Mouse (Mus musculus) G1E (cell line): Measurements from ENCODE around the gene Vwa3b. TPM values are rescaled to one million over a fixed set of nuclear protein-coding genes. Genes with fewer than 3 reads are reported as not detected.

Source experiments
- ATAC-seq: 2 replicates; pipeline ENCODE4 v1.8.0; 2016; ENCODE audit warnings: mild to moderate bottlenecking; ENCODE audit not compliant: insufficient number of reproducible peaks, poor library complexity, low FRiP score, severe bottlenecking; ENCODE audit errors: extremely low read depth
- DNase-seq: peaks from one replicate; pipeline ENCODE4 v3.0.0; 2012; ENCODE audit warnings: low spot score
- H3K27me3 ChIP-seq: 2 replicates; pipeline ENCODE4 v1.6.1; 2012; ENCODE audit warnings: mild to moderate bottlenecking, low read length, inconsistent platforms; ENCODE audit not compliant: insufficient read depth
- H3K36me3 ChIP-seq: replicated peaks from 2 replicates; pipeline ENCODE3; 2012; ENCODE audit warnings: mild to moderate bottlenecking, inconsistent platforms
- H3K4me1 ChIP-seq: 2 replicates; pipeline ENCODE4 v1.6.1; 2012; ENCODE audit warnings: low read depth, low read length, inconsistent platforms, mixed read lengths; ENCODE audit not compliant: insufficient read depth
- H3K4me3 ChIP-seq: 2 replicates; pipeline ENCODE4 v1.5.1; 2012; ENCODE audit warnings: low read depth, mild to moderate bottlenecking, inconsistent platforms, low read length, moderate library complexity, mixed read lengths
- H3K9me3 ChIP-seq: replicated peaks from 2 replicates; pipeline ENCODE4 v1.6.1; 2012; ENCODE audit warnings: inconsistent platforms
- CTCF ChIP-seq: IDR thresholded peaks from 2 replicates; pipeline ENCODE4 v1.5.1; 2012; ENCODE audit warnings: low read depth, low read length, inconsistent platforms, mixed read lengths
- GATA1 ChIP-seq: IDR thresholded peaks from 2 replicates; pipeline ENCODE4 v1.6.1; 2012; ENCODE audit warnings: borderline replicate concordance, low read length, inconsistent platforms, mixed read lengths
- GATA2 ChIP-seq: IDR thresholded peaks from 2 replicates; pipeline ENCODE4 v1.6.1; 2012; ENCODE audit warnings: low read depth, low read length, inconsistent platforms, borderline replicate concordance
- POLR2AphosphoS5 ChIP-seq: IDR thresholded peaks from 2 replicates; pipeline ENCODE4 v1.6.1; 2012; ENCODE audit warnings: low read depth, low read length, inconsistent platforms; ENCODE audit not compliant: insufficient replicate concordance
- TAL1 ChIP-seq: conservative IDR thresholded peaks from 2 replicates; pipeline ENCODE4 v1.6.1; 2012; ENCODE audit warnings: low read depth, low read length, inconsistent platforms, mixed read lengths
- polyA plus RNA-seq: library from polyadenylated mRNA; stranded (reverse); fragments of >175 nt; gene quantifications from 2 replicates; pipeline ENCODE4 v1.2.3, GENCODE M21; 2012
- total RNA-seq, 2 experiments: library from RNA; stranded (forward) in 1 of 2; stranded (reverse) in 1 of 2; fragments of 200-1000 nt in 1 of 2; fragments of >200 nt in 1 of 2; fragmentation: Nextera tagmentation in 1 of 2; gene quantifications; 2 replicates each; pipeline ENCODE4 v1.2.3; 2014 to 2017

Vwa3b gene
- total and polyA plus RNA-seq, 3 experiments: 0.49 TPM; not detected in 2

- Histone ChIP-seq H3K9me3 (no peaks in the 10 kb centered on the region), H3K27me3 (peaks cover 28% of the 10 kb centered on the region), H3K36me3 (no peaks in the 10 kb centered on the region), H3K4me3 (no peak overlapping the region), H3K4me1 (no peaks in the 10 kb centered on the region)
- TF ChIP-seq CTCF: no peak
- ATAC-seq: no peak
- no peak for DNase-seq
Measured at GRCm38 (mm10) chr1:37085171-37085570, 58.8 kb downstream of the Vwa3b start.

- no peaks in the 10 kb centered on the region for H3K4me1 ChIP-seq
- no peaks in the 10 kb centered on the region for H3K36me3 ChIP-seq
- H3K4me3 ChIP-seq: no peak overlapping the region
- TF ChIP-seq CTCF (no peak), GATA1 (no peak), TAL1 (no peak), POLR2AphosphoS5 (no peak), GATA2 (no peak)
- DNase-seq (no peak), ATAC-seq (no peak)
- peaks cover 15% of the 10 kb centered on the region for H3K27me3 ChIP-seq
- H3K9me3 ChIP-seq: peaks cover 2% of the 10 kb centered on the region
Measured at GRCm38 (mm10) chr1:37089191-37089590, 62.8 kb downstream of the Vwa3b start.

GRCm38 (mm10) chr1:37097382-37098093 lies 71.1 kb downstream of the Vwa3b start:
- H3K4me1 ChIP-seq: no peaks in the 10 kb centered on the region
- no peak overlapping the region for H3K4me3 ChIP-seq
- H3K9me3 ChIP-seq: peaks cover 4% of the 10 kb centered on the region
- no peaks in the 10 kb centered on the region for H3K36me3 ChIP-seq
- TF ChIP-seq POLR2AphosphoS5 (no peak), CTCF (no peak), TAL1 (no peak), GATA1 (no peak), GATA2 (no peak)
- DNase-seq: no peak
- peaks cover 7% of the 10 kb centered on the region; the same call in 1 of the 2 replicates for H3K27me3 ChIP-seq
- ATAC-seq: no peak

- TF ChIP-seq TAL1: no peak
- TF ChIP-seq GATA1: no peak
- no peak for TF ChIP-seq POLR2AphosphoS5
- TF ChIP-seq GATA2: no peak
- TF ChIP-seq CTCF: no peak
- DNase-seq: no peak
- Histone ChIP-seq H3K4me3 (no peak overlapping the region), H3K27me3 (peaks cover 9% of the 10 kb centered on the region; the same call in 1 of the 2 replicates), H3K36me3 (no peaks in the 10 kb centered on the region), H3K4me1 (no peaks in the 10 kb centered on the region), H3K9me3 (peaks cover 4% of the 10 kb centered on the region)
- no peak for ATAC-seq
Measured at GRCm38 (mm10) chr1:37098094-37098555, 71.7 kb downstream of the Vwa3b start.

- no peak for TF ChIP-seq GATA1
- TF ChIP-seq GATA2: no peak
- no peak for TF ChIP-seq POLR2AphosphoS5
- no peak for TF ChIP-seq CTCF
- TF ChIP-seq TAL1: no peak
- DNase-seq (no peak), ATAC-seq (no peak)
Measured at GRCm38 (mm10) chr1:37100361-37100760, 74.0 kb downstream of the Vwa3b start.

GRCm38 (mm10) chr1:37101016-37101415 lies 74.6 kb downstream of the Vwa3b start:
- Histone ChIP-seq H3K4me1 (no peaks in the 10 kb centered on the region), H3K36me3 (no peaks in the 10 kb centered on the region), H3K4me3 (no peak overlapping the region), H3K9me3 (no peaks in the 10 kb centered on the region), H3K27me3 (peaks cover 8% of the 10 kb centered on the region; the same call in 1 of the 2 replicates)
- TF ChIP-seq GATA2 (no peak), CTCF (no peak), POLR2AphosphoS5 (no peak), TAL1 (no peak), GATA1 (no peak)
- DNase-seq: no peak
- no peak for ATAC-seq

More at GRCm38 (mm10) chr1:37100361-37100760, 74.0 kb downstream of the Vwa3b start:
- Histone ChIP-seq H3K36me3 (no peaks in the 10 kb centered on the region), H3K27me3 (peaks cover 6% of the 10 kb centered on the region; the same call in 1 of the 2 replicates), H3K4me3 (no peak overlapping the region), H3K9me3 (no peaks in the 10 kb centered on the region), H3K4me1 (no peaks in the 10 kb centered on the region)

DNA sequence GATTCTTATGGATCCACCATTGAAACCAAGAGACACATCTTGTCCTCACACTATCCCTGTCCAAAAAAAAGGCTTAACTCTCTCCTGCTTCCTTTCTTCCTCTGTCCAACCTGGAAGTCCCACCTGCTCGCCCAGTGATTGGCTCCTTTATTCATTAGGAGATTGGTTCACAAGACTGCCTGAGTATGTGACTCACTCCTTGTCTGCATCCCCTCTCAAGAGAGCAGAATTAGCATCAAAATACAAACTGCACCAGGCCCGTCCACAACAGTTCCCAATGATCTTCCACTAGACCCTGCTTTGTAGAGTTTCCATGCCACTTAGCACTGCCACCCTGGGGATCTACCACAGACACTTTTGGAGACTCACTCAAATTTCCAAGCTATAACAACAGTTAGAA lies 75.3 kb downstream of the Vwa3b start:
- H3K27me3 ChIP-seq: peaks cover 8% of the 10 kb centered on the region; the same call in 1 of the 2 replicates
- ATAC-seq: no peak
- H3K4me3 ChIP-seq: no peak overlapping the region
- H3K4me1 ChIP-seq: no peaks in the 10 kb centered on the region
- TF ChIP-seq GATA1 (no peak), GATA2 (no peak), POLR2AphosphoS5 (no peak), TAL1 (no peak), CTCF (no peak)
- H3K9me3 ChIP-seq: no peaks in the 10 kb centered on the region
- no peak for DNase-seq
- no peaks in the 10 kb centered on the region for H3K36me3 ChIP-seq
